Mouse (Mus musculus) spleen, adult 2 months (tissue): ENCODE data around the gene Trp63.

ENCODE experiments used
- CTCF ChIP-seq: fragments of 200-500 bp; IDR thresholded peaks from 2 replicates; pipeline ENCODE4 v1.5.1; 2011; ENCODE audit warnings: mild to moderate bottlenecking, inconsistent platforms; ENCODE audit not compliant: insufficient read depth, insufficient read length, insufficient replicate concordance; ENCODE audit errors: extremely low read depth
- POLR2A ChIP-seq: fragments of 200-500 bp; IDR thresholded peaks from 2 replicates; pipeline ENCODE4 v1.6.1; 2011; ENCODE audit warnings: low read depth, low read length, inconsistent platforms

DNA sequence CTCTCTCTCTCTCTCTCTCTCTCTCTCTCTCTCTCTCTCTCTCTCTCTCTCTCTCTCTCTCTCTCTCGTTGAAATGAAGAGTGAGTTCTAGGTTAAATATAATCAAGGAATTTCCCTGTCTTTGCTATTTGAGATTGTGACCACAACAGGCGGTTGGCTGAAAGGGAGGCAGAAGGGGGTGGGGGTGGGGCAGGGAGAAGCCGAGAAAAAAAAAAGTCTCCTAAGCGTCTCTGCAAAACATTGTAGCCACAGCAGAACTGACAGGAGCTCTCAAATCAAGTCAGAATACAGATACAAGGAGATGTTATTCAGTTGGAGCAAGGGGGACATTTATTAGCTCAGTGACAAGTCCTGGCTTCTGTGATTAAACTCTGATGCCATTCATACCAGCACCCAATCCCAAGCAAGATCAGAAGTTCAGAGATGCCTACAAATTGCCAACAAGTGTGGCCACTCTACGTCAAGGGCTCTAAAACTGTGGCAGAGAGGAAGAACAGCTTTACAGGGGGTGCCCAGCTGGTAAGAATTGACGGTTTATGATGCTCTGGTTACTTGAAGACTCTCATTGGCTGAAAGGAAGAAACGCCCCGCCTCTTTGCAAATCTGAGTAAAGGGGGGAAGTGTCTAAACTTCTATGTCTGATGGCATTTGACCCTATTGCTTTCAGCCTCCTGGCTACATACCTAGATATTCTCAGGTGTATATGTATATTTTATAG lies at the start of gene Trp63:
- TF ChIP-seq CTCF, result no peak
- no peak for TF ChIP-seq POLR2A
